Mouse (Mus musculus) E14TG2a.4 (cell line): ENCODE measurements around the gene Osbpl3.

Experiments used
- CTCF ChIP-seq: conservative IDR thresholded peaks from 2 replicates; pipeline ENCODE4 v1.5.1; 2014; ENCODE audit warnings: low read length
- NANOG ChIP-seq: IDR thresholded peaks from 2 replicates; pipeline ENCODE4 v1.6.1; 2014; ENCODE audit warnings: borderline replicate concordance, low read length, mixed read lengths
- POU5F1 ChIP-seq: IDR thresholded peaks from 2 replicates; pipeline ENCODE4 v1.6.1; 2014; ENCODE audit warnings: low read length, borderline replicate concordance

DNA sequence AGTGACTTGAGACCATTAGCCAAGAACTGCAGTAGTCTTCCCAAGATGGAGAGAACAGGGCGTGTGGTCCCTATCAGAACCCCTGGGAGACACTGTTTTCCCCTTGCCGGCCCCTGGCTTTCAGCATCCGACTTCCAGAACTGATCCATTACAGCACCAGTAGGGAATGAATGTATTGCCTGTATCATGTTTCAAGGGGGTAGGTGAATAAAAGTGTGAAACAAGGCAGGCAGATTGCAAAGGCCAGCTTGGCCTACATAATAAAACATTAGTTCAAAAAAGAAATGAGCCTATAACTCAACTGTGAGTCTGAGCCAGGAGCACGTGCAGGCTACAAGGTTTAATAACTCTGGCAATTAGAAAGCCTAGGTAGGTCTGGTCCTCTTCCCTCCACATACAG, 52.5 kb downstream of the Osbpl3 start:
- TF ChIP-seq CTCF (no peak), NANOG (no peak), POU5F1 (no peak)
